Mouse (Mus musculus): ENCODE data around the gene Galnt18.

GRCm38 (mm10) chr7:111467715-111468114 lies 312.1 kb downstream of the Galnt18 start:
- TF ChIP-seq CTCF (IDR thresholded peaks at IDR 0.05) = no peak
- no peak for TF ChIP-seq EP300 (IDR thresholded peaks at IDR 0.05)
